Mouse (Mus musculus) B cell, adult 2 months (primary cell): Measurements from ENCODE around the gene Trim14.
A peak's percentile ranks its signal among the peaks of the same experiment; 100 is the strongest.
"Not testable (repeated sequence)": the region's sequence is repeated elsewhere in the genome, so short reads cannot be mapped to it uniquely, and the experiment has no call there.

Experiments used
- DNase-seq, 2 experiments: peaks; one replicate each; pipeline ENCODE4 v3.0.0; 2022

Gene Trim14

GRCm38 (mm10) chr4:46535840-46536361 is at the start of gene Trim14:
Trim14 (minus strand) TSS chr4:46536141.
- DNase-seq = peak; percentile 61 to 66

DNA sequence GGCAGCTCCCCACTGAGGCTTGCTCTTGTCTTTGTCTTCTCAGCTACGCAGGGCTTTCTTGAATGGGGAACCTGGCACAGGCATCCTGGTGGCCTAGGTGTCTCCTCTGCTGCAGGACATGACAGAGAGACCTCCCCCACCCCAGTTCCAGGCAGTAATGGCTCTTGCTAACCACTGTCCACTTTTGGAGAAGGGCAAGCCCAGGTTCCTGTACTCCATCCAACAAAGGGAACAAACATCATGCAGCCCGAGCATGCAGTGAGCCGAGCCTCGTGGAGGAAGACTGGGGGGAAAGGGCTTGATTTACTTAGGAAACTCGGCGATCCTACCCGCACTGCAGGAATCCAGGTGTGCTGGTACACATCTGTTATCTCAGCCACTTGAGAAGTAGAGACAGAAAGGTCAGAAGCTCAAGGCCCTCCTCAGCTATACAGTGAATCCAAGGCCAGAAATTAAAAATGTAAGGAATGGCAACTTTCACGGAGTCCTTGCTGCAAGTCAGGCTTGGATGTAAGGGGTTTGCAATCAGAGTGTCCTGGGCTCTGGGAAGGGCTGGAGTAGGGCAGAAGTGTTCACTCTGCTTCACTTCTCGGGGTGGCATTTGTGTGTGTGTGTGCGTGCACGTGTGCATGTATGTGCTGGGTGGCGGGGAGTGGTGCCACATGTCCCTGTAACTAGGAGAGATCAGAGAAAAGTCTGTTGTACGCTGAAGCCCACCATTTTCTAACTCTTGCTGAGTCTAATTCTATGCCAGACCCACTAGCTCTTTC is 49.3 kb upstream of the Trim14 start:
- no peak for DNase-seq

- DNase-seq = not testable (repeated sequence)
Observed at GRCm38 (mm10) chr4:46584536-46584935, 48.6 kb upstream of the Trim14 start.

- DNase-seq = not testable (repeated sequence)
Observed at GRCm38 (mm10) chr4:46584084-46584483, 48.1 kb upstream of the Trim14 start.

DNA sequence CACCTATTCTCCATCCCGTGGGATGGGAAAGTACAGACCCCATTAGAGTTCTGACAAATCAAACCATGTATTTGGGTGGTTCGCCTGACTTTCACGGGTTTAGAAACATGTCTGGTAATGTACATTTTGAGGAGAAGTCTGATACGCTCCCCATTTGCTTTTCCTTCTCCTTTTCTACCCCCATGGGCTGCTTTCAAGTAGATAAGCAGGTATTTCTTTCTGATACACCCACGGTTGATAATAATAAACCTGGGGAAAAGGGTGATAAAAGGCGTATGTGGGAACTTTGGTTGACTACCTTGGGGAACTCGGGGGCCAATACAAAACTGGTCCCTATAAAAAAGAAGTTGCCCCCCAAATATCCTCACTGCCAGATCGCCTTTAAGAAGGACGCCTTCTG is 46.1 kb upstream of the Trim14 start:
- not testable (repeated sequence) for DNase-seq

DNA sequence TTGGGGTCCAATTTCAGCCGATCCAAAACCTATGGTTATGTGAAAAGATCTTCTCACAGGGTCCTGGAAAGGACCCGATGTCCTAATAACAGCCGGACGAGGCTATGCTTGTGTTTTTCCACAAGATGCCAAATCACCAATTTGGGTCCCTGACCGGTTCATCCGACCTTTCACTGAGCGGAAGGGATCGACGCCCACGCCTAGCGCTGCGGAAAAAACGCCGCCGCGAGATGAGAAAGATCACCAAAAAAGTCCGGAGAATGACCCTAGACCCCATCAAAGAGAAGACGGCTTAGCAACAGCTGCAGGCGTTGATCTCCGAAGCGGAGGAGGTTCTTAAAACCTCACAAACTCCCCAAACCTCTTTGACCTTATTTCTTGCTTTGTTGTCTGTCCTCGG is 45.6 kb upstream of the Trim14 start:
- not testable (repeated sequence) for DNase-seq

DNA sequence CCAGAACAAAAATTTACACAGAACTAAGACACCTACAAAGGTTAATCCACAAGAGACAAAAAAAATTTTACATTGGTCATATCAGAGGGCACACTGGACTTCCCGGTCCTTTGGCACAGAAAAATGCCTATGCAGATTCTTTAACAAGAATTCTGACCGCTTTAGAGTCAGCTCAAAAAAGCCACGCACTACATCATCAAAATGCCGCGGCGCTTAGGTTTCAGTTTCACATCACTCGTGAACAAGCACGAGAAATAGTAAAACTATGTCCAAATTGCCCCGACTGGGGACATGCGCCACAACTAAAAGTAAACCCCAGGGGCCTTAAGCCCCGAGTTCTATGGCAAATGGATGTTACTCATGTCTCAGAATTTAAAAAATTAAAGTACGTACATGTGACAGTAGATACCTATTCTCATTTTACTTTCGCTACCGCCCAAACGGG is 44.9 kb upstream of the Trim14 start:
- peak; percentile 64 to 67 for DNase-seq

- not testable (repeated sequence) for DNase-seq
Observed at GRCm38 (mm10) chr4:46578796-46579346, 42.9 kb upstream of the Trim14 start.

- DNase-seq = no peak
Observed at GRCm38 (mm10) chr4:46578228-46578627, 42.3 kb upstream of the Trim14 start.

- not testable (repeated sequence) for DNase-seq
Observed at GRCm38 (mm10) chr4:46575509-46576284, 39.8 kb upstream of the Trim14 start.

DNA sequence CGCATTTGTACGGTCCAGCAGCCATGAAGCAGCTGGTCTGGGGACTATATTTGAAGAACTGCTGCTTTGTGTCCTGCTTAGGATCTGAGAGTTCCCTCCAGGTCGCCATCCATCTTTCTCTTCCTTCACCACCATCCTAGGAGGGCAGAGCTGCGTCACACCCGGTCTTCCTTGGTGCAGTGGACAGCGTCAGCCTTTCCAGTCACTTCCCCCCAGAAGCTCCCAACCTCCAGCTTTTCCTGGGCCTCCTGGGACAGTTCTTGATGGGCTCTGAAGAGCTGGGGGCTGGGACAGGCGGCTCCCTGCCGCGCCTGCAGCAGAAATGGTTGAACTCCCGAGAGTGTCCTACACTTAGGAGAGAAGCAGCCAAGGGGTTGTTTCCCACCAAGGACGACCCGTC is 38.9 kb upstream of the Trim14 start:
- DNase-seq = no peak

DNA sequence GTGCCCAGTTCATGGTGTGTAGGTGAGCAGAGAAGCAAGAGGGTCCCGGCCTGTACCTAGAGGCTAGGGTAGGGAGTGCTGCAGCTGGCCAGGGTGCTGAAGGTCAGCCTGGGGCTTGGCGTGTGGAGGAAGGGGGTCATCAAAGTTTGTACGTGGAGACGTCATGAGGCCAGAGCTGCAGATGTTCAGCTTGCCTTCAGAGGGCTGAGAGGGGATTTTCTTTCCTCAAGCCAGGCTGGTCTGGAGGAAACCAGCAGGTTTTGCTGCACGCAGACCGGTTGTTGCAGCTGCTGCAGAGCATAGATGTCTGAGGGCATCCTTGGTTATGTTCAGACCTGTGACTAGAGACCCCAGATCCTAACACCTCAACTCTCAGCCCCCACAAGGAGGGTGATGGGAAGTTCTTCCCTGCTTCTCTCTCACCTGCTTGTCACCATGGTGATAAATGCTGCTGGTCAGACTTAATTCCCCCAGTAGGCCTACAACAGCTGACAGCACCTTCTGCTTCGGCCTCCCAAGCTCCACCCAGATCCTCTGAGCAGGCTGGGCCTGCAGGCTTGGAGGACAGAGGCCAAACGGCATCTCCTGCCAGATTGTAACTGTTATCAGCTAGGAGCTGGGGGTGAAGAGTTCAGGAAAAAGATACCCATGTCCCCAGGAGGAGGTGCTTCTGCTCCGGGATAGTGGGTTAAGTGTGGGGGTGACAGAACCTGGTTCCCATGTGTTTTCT is 38.2 kb upstream of the Trim14 start:
- no peak for DNase-seq

GRCm38 (mm10) chr4:46572616-46573015 is 36.7 kb upstream of the Trim14 start:
- DNase-seq = no peak

GRCm38 (mm10) chr4:46571744-46572143 is 35.8 kb upstream of the Trim14 start:
- no peak for DNase-seq

DNA sequence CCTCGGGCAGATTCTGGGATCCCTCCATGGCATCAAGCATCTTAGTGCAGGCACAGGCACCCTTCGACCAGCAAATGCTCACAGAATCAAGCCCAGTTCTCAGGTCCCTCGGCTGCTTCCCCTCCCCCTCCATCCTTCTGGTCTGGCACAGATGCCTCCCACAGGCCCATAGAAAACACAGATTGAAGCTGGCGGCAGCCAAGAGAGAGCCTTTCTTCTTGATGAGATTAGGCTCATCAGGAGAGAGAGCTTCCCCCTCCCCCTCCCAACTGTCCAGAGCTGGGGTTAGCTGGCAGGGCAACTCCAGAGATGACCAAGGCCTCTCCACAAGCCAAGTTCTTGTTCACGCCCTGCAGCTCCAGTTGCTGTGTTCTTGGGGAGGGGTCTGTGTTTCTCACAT is 33.7 kb upstream of the Trim14 start:
- DNase-seq = no peak

DNA sequence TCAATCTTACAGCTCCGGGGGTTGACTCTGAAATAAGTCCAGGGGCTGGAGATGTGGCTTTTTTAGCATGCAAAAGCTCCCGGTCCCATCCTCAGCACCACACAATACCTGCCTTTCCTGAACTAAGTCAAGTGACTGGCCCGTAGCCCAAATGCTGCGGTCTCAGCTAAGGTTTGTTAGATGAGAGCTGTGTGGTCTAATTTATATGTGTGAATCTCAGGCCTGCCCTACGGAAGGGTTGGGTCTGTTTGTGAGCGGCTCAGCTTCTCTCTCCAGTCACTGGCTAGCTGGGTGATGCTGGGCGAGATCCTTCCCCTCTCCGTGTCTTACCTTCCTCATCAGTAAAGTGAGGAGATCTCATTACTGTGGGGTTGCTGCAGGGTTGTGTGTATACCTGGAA is 32.2 kb upstream of the Trim14 start:
- no peak for DNase-seq

DNA sequence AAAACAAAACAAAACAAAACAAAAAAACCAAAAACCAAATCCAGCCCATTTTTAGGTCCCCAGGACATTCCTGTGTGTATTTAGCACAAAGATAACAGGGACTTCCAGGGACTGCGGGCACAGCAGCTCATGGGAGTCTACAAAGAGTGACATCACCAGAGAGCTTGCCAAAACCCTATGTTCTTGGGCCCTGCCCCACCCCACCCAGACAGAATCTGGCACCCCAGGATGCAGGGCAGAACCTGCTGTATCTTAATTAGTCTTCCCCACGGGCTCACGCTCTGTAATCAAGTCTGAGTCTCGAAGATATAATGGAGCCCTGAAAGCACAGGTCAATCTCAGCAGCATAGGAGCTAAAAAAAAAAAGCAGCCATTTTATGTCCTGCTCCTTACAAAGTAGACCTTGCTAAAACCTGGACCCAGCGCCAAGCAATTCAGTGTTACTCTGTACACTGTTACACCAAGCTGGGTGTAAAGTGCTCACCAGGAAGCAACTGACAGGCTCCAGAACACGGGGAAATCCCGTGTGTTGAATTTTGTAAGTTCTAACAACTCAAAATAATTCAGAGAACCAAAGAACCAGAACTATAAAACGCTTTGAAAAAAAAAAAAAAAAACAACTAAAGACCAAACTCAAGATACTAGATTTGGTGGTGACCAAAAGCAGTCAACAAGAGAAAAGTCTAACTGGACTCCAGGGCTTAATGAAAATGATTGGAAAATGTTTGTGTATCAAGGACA is 31.2 kb upstream of the Trim14 start:
- no peak for DNase-seq

DNA sequence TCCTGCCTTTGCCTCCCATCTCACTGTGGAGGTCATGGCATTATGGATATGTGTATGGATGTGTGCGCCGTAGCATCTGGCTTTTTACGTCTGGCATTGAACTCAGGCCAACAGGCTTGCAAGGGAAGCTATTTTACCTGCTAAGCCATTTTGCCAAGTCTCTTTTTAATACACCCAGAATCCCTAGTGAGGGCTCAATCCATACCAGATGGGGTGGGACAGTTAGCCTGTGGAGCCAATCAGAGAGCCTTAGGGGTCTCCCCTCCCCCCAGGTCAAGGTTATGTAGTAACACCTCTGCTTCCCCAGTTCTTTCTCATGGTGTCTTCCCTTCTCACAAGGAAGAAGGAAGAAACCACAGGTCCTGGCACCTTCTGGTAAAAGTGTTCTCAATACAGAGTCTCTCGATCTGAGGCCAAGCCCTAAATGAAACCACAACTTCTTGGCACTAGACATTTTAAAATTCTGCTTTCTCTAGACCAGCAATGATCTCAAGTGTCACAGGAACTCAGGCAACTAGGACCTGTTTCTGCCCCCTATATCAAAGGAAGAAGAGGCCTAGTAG is 29.5 kb upstream of the Trim14 start:
- DNase-seq = no peak

GRCm38 (mm10) chr4:46564247-46564646 is 28.3 kb upstream of the Trim14 start:
- DNase-seq = no peak

DNA sequence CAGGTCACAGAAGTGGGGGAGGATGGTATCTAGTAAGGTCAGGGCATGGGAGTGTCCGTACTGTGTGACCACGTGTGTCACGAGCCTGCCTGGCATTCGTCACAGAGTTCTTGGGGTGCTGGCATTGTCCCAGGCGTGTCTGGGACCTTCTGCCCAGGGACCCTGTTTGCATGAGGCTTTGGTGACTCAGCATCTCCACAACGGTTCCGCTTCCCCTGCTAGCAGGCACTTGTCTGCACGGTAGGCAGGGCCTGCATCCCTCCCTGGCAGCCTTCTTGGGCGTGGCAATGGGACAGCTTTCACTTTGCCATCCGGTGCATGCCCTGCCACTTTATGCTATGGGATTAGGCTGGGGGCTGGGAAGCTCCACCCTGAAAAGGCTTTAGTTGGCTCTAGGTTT is 27.9 kb upstream of the Trim14 start:
- DNase-seq = peak in 1 of 2 experiments; percentile 43

- DNase-seq = no peak
Observed at GRCm38 (mm10) chr4:46562841-46563240, 26.9 kb upstream of the Trim14 start.

GRCm38 (mm10) chr4:46562037-46562436 is 26.1 kb upstream of the Trim14 start:
- no peak for DNase-seq
